Mouse (Mus musculus) erythroblast, embryonic 14.5 days (primary cell): ENCODE results near the gene Amacr.

Experiments used
- GATA1 ChIP-seq: IDR thresholded peaks from 2 replicates; pipeline ENCODE4 v1.6.1; 2012; ENCODE audit warnings: low read length, inconsistent platforms, mixed read lengths
- TAL1 ChIP-seq: IDR thresholded peaks from 3 replicates; pipeline ENCODE4 v1.6.1; 2012; ENCODE audit warnings: low read length, inconsistent platforms, mixed read lengths

GRCm38 (mm10) chr15:10969439-10969838 lies 12.1 kb upstream of the Amacr start:
- TF ChIP-seq GATA1 = no peak
- TF ChIP-seq TAL1 = no peak
